Mouse (Mus musculus): ENCODE measurements around the gene Abhd5. TPM values are rescaled to one million over a fixed set of nuclear protein-coding genes. Genes with fewer than 3 reads are reported as not detected.
A peak's percentile ranks its signal among the peaks of the same experiment; 100 is the strongest.

The Abhd5 gene
- polyA plus RNA-seq, 1 experiment from 2014 or later = 20.0 TPM

DNA sequence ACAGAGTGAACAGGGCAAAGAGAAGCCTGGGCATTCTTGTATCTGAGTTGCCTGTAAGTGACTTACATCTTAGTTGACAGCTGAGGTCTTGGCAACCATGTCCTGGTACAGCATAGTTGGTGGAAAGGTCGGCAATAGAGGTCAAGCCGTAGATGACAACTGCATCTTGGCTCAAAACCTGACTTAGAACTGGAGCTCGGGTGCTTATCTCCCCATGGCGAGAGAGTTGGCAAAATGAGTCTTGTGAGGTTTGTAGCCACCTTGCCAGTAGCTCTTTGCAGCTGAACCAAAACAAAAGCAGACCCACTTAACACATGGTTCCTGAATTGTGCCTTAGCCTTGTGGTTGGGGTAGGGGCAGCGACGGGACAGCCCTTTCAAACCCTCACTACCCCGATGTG, 8.0 kb upstream of the Abhd5 start:
- H3K27ac ChIP-seq (ENCODE audit: low read depth, low read length) = no peak overlapping the region
- H3K27me3 ChIP-seq (ENCODE audit: control insufficient read depth, insufficient read depth, low read length) = no peaks in the 10 kb centered on the region
- ATAC-seq (ENCODE audit: low FRiP score) = no peak
- no peaks in the 10 kb centered on the region for H3K4me1 ChIP-seq (ENCODE audit: control insufficient read depth, insufficient read depth, low read length)
- no peaks in the 10 kb centered on the region for H3K36me3 ChIP-seq (ENCODE audit: control insufficient read depth, insufficient read depth, low read length)
- WGBS = 86% methylated on average over 7 of the region's 7 CpGs
- H3K4me2 ChIP-seq = no peak overlapping the region
- no peak for DNase-seq (ENCODE audit: low spot score, missing footprints)
- no peak overlapping the region for H3K9ac ChIP-seq (ENCODE audit: low read length)
- no peak overlapping the region for H3K4me3 ChIP-seq (ENCODE audit: low read depth, low read length)
- no peaks in the 10 kb centered on the region for H3K9me3 ChIP-seq (ENCODE audit: control insufficient read depth, low read length)

GRCm38 (mm10) chr9:122344560-122344959, 6.8 kb upstream of the Abhd5 start:
- no peaks in the 10 kb centered on the region for H3K27me3 ChIP-seq (ENCODE audit: control insufficient read depth, insufficient read depth, low read length)
- no peaks in the 10 kb centered on the region for H3K9me3 ChIP-seq (ENCODE audit: control insufficient read depth, low read length)
- DNase-seq (ENCODE audit: low spot score, missing footprints) (no peak), ATAC-seq (ENCODE audit: low FRiP score) (no peak)
- WGBS = 87% methylated on average over 8 of the region's 8 CpGs
- no peaks in the 10 kb centered on the region for H3K4me1 ChIP-seq (ENCODE audit: control insufficient read depth, insufficient read depth, low read length)
- no peaks in the 10 kb centered on the region for H3K36me3 ChIP-seq (ENCODE audit: control insufficient read depth, insufficient read depth, low read length)
- H3K27ac ChIP-seq (ENCODE audit: low read depth, low read length) = no peak overlapping the region
- H3K4me2 ChIP-seq = no peak overlapping the region
- H3K9ac ChIP-seq (ENCODE audit: low read length) = no peak overlapping the region
- no peak overlapping the region for H3K4me3 ChIP-seq (ENCODE audit: low read depth, low read length)

DNA sequence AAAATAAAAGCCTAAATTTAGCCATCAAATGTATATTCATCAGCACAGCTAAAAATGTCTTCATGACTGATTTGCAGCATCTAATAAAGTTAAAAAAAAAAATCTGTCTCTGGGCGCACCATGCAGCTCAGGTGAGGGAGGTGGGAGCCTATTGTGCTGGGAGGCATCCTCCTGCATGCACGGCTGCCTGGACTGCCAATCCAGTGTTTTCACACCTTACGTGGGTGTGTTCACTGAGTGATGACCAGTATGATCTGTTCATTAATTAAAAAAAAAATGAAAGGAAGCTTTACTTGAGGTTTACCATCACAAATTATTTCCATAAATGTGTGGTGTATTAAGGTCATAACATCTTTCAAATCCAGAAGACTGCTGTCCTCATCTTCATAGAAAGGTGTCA, 6.1 kb upstream of the Abhd5 start:
- Histone ChIP-seq H3K9ac (ENCODE audit: low read length) (no peak overlapping the region), H3K27ac (ENCODE audit: low read depth, low read length) (no peak overlapping the region), H3K4me3 (ENCODE audit: low read depth, low read length) (no peak overlapping the region), H3K9me3 (ENCODE audit: control insufficient read depth, low read length) (no peaks in the 10 kb centered on the region), H3K4me1 (ENCODE audit: control insufficient read depth, insufficient read depth, low read length) (no peaks in the 10 kb centered on the region), H3K36me3 (ENCODE audit: control insufficient read depth, insufficient read depth, low read length) (no peaks in the 10 kb centered on the region), H3K27me3 (ENCODE audit: control insufficient read depth, insufficient read depth, low read length) (no peaks in the 10 kb centered on the region), H3K4me2 (no peak overlapping the region)
- 89% methylated on average over 3 of the region's 3 CpGs for WGBS
- DNase-seq (ENCODE audit: low spot score, missing footprints) (no peak), ATAC-seq (ENCODE audit: low FRiP score) (no peak)

- H3K36me3 ChIP-seq (ENCODE audit: control insufficient read depth, insufficient read depth, low read length) = no peaks in the 10 kb centered on the region
- H3K9me3 ChIP-seq (ENCODE audit: control insufficient read depth, low read length) = no peaks in the 10 kb centered on the region
- H3K4me2 ChIP-seq = no peak overlapping the region
- H3K9ac ChIP-seq (ENCODE audit: low read length) = no peak overlapping the region
- H3K4me1 ChIP-seq (ENCODE audit: control insufficient read depth, insufficient read depth, low read length) = no peaks in the 10 kb centered on the region
- WGBS = 81% methylated on average over 5 of the region's 5 CpGs
- no peaks in the 10 kb centered on the region for H3K27me3 ChIP-seq (ENCODE audit: control insufficient read depth, insufficient read depth, low read length)
- no peak overlapping the region for H3K27ac ChIP-seq (ENCODE audit: low read depth, low read length)
- ATAC-seq (ENCODE audit: low FRiP score) (no peak), DNase-seq (ENCODE audit: low spot score, missing footprints) (no peak)
- H3K4me3 ChIP-seq (ENCODE audit: low read depth, low read length) = no peak overlapping the region
These were observed 5.3 kb upstream of the Abhd5 start for GRCm38 (mm10) chr9:122346059-122346458.

DNA sequence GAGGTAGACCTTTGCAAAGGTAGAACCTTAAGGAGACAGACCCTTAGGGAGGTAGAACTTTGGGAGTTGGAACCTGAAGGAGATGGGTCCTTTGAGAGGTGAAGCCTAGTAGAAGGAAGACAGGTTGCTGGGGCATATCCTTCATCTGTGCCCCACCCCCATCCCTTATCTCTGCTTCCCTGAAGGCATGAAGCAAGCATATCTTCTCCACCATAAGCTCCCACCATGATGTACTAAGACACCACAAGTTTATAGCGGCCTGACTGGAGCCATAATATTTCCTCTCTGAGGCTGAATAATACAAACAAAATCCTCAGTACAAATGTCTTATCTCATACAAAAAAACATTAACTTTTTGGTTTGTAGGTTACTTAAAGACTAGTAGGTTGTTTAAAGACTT, 3.5 kb upstream of the Abhd5 start:
- no peak for DNase-seq (ENCODE audit: low spot score, missing footprints)

DNA sequence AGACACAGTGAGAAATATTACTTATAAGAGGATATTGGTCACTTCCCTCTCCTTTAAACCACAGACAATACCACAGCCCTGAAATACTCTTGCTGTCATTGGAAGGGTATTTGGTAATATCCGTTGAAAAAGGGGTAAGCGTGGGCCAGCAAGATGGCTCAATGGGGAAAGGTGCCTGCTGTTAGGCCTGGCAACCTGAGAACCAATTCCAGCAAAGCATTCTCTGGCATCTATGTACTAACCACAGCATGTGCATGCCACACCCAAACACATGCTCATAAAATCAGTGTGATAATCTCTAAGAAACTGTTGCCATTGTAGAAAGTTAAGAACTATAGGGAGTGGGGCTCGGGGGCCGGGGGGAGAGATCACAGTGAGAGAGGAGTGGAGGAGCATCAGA, 2.1 kb upstream of the Abhd5 start:
- WGBS = 87% methylated on average over 4 of the region's 4 CpGs
- Histone ChIP-seq H3K9ac (ENCODE audit: low read length) (no peak overlapping the region), H3K4me3 (ENCODE audit: low read depth, low read length) (no peak overlapping the region), H3K27me3 (ENCODE audit: control insufficient read depth, insufficient read depth, low read length) (no peaks in the 10 kb centered on the region; the same call in 1 of the 2 replicates), H3K4me2 (no peak overlapping the region), H3K27ac (ENCODE audit: low read depth, low read length) (no peak overlapping the region), H3K4me1 (ENCODE audit: control insufficient read depth, insufficient read depth, low read length) (peaks cover 2% of the 10 kb centered on the region; the same call in 1 of the 2 replicates), H3K36me3 (ENCODE audit: control insufficient read depth, insufficient read depth, low read length) (no peaks in the 10 kb centered on the region), H3K9me3 (ENCODE audit: control insufficient read depth, low read length) (no peaks in the 10 kb centered on the region)
- DNase-seq (ENCODE audit: low spot score, missing footprints) = no peak
- ATAC-seq (ENCODE audit: low FRiP score) = no peak

More for the DNA sequence above, 3.5 kb upstream of the Abhd5 start:
- no peak overlapping the region for H3K4me2 ChIP-seq
- H3K27ac ChIP-seq (ENCODE audit: low read depth, low read length) = no peak overlapping the region
- peaks cover 2% of the 10 kb centered on the region; the same call in 1 of the 2 replicates for H3K4me1 ChIP-seq (ENCODE audit: control insufficient read depth, insufficient read depth, low read length)
- no peaks in the 10 kb centered on the region for H3K36me3 ChIP-seq (ENCODE audit: control insufficient read depth, insufficient read depth, low read length)
- no peaks in the 10 kb centered on the region; the same call in 1 of the 2 replicates for H3K27me3 ChIP-seq (ENCODE audit: control insufficient read depth, insufficient read depth, low read length)
- H3K4me3 ChIP-seq (ENCODE audit: low read depth, low read length) = no peak overlapping the region
- H3K9ac ChIP-seq (ENCODE audit: low read length) = no peak overlapping the region
- no peaks in the 10 kb centered on the region for H3K9me3 ChIP-seq (ENCODE audit: control insufficient read depth, low read length)
- no peak for ATAC-seq (ENCODE audit: low FRiP score)
- WGBS = 77% methylated on average over 1 of the region's 1 CpGs

DNA sequence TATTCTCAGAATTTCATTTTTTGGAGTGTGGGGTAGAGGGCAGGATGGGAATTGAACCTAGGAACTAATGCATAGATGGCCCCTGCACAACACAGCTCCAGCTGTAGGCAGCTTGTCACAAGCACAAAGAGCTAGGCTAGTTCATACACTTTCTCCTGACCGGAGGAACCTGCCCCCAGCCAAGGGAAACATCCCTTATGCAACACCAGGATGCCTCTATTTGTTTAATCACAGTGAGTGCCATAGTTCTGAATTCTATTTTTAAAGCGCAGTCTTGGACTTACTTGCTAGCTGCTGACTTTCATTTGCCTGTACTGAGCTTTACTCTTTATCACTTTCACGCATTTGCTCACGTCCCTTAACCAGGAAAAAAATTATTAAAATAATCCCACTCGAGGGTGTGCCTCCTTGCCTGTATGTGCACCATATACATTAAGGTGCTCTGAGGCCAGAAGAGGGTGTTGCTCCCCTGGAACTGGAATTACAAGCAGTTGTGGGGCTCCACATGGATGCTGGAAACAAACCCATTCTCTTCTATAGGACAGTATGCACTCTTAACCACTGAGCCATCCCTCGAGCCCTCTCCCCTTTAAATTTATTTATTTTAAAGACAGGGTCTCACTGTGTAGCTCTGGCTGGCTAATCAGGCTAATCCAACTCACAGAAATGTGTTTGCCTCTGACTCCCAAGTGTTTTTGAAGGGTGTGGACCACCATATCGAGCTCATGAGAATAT, 845 bp upstream of the Abhd5 start:
- H3K27ac ChIP-seq (ENCODE audit: low read depth, low read length) = no peak overlapping the region
- H3K27me3 ChIP-seq (ENCODE audit: control insufficient read depth, insufficient read depth, low read length) = no peaks in the 10 kb centered on the region; the same call in 1 of the 2 replicates
- no peaks in the 10 kb centered on the region for H3K36me3 ChIP-seq (ENCODE audit: control insufficient read depth, insufficient read depth, low read length)
- no peak overlapping the region for H3K4me3 ChIP-seq (ENCODE audit: low read depth, low read length)
- H3K4me2 ChIP-seq = no peak overlapping the region; the same call in 1 of the 2 replicates
- H3K9me3 ChIP-seq (ENCODE audit: control insufficient read depth, low read length) = no peaks in the 10 kb centered on the region
- no peak overlapping the region for H3K9ac ChIP-seq (ENCODE audit: low read length)
- H3K4me1 ChIP-seq (ENCODE audit: control insufficient read depth, insufficient read depth, low read length) = peaks cover 2% of the 10 kb centered on the region; the same call in 1 of the 2 replicates
- DNase-seq (ENCODE audit: low spot score, missing footprints) (no peak), ATAC-seq (ENCODE audit: low FRiP score) (no peak)
- 78% methylated on average over 7 of the region's 7 CpGs for WGBS

DNA sequence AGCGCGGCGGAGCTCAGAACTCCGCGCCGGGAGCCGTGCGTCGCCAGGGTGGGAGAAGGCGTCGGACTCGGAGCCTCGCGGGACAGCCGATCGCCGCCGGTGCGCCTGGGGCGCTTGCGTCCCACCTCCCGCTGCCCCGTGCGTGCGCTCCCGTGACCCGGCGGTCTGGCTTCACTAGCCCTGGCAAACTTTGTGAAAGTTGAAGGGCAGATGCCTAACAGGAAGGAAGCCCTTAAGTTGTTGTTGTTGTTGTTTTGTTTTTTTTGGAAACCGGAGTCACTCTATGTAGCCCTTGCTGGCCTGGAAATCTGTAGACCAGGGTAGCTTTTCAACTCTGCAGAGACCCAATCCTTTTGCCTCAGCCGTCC, 601 bp downstream of the Abhd5 start:
- H3K9ac ChIP-seq (ENCODE audit: low read length) = peak overlapping the region; percentile 76
- H3K4me2 ChIP-seq = peak overlapping the region; percentile 62
- H3K27ac ChIP-seq (ENCODE audit: low read depth, low read length) = no peak overlapping the region
- WGBS = under 1% methylated on average over 30 of the region's 30 CpGs
- DNase-seq (ENCODE audit: low spot score, missing footprints) (no peak), ATAC-seq (ENCODE audit: low FRiP score) (peak; percentile 62)
- peak overlapping the region; percentile 59 for H3K4me3 ChIP-seq (ENCODE audit: low read depth, low read length)
- H3K4me1 ChIP-seq (ENCODE audit: control insufficient read depth, insufficient read depth, low read length) = peaks cover 2% of the 10 kb centered on the region; the same call in 1 of the 2 replicates
- no peaks in the 10 kb centered on the region; the same call in 1 of the 2 replicates for H3K27me3 ChIP-seq (ENCODE audit: control insufficient read depth, insufficient read depth, low read length)
- no peaks in the 10 kb centered on the region for H3K36me3 ChIP-seq (ENCODE audit: control insufficient read depth, insufficient read depth, low read length)
- H3K9me3 ChIP-seq (ENCODE audit: control insufficient read depth, low read length) = no peaks in the 10 kb centered on the region

- Histone ChIP-seq H3K36me3 (ENCODE audit: control insufficient read depth, insufficient read depth, low read length) (no peaks in the 10 kb centered on the region), H3K27ac (ENCODE audit: low read depth, low read length) (no peak overlapping the region), H3K9ac (ENCODE audit: low read length) (no peak overlapping the region), H3K9me3 (ENCODE audit: control insufficient read depth, low read length) (no peaks in the 10 kb centered on the region), H3K27me3 (ENCODE audit: control insufficient read depth, insufficient read depth, low read length) (no peaks in the 10 kb centered on the region; the same call in 1 of the 2 replicates), H3K4me2 (no peak overlapping the region), H3K4me1 (ENCODE audit: control insufficient read depth, insufficient read depth, low read length) (peaks cover 2% of the 10 kb centered on the region; the same call in 1 of the 2 replicates), H3K4me3 (ENCODE audit: low read depth, low read length) (no peak overlapping the region)
- no peak for ATAC-seq (ENCODE audit: low FRiP score)
- 82% methylated on average over 4 of the region's 4 CpGs for WGBS
- DNase-seq (ENCODE audit: low spot score, missing footprints) = no peak
These were observed 1.5 kb downstream of the Abhd5 start for GRCm38 (mm10) chr9:122352911-122353310.
